Mouse (Mus musculus): ENCODE results near the gene Trit1. TPM values are rescaled to one million over a fixed set of nuclear protein-coding genes. Genes with fewer than 3 reads are reported as not detected.
"Not testable (repeated sequence)": the region's sequence is repeated elsewhere in the genome, so short reads cannot be mapped to it uniquely, and the experiment has no call there.

The Trit1 gene
- polyA plus RNA-seq, 1 experiment = 11.2 TPM

- TF ChIP-seq POLR2A (IDR thresholded peaks at IDR 0.05; ENCODE audit: low read depth, low read length) (no peak), CTCF (IDR thresholded peaks at IDR 0.05; ENCODE audit: borderline replicate concordance, insufficient read depth, low read length) (no peak)
- H3K4me3 ChIP-seq (ENCODE audit: insufficient read depth, low read length) = no peak overlapping the region
- no peak overlapping the region for H3K27ac ChIP-seq (ENCODE audit: insufficient read depth, low read length)
- H3K4me1 ChIP-seq (ENCODE audit: control insufficient read depth, insufficient read depth, low read length) = no peaks in the 10 kb centered on the region
These were observed 35.2 kb upstream of the Trit1 start for GRCm38 (mm10) chr4:122981238-122981637.

- no peaks in the 10 kb centered on the region for H3K4me1 ChIP-seq (ENCODE audit: control insufficient read depth, insufficient read depth, low read length)
- TF ChIP-seq POLR2A (IDR thresholded peaks at IDR 0.05; ENCODE audit: low read depth, low read length) (no peak), CTCF (IDR thresholded peaks at IDR 0.05; ENCODE audit: borderline replicate concordance, insufficient read depth, low read length) (no peak)
- H3K4me3 ChIP-seq (ENCODE audit: insufficient read depth, low read length) = no peak overlapping the region
- H3K27ac ChIP-seq (ENCODE audit: insufficient read depth, low read length) = no peak overlapping the region
These were observed 34.5 kb upstream of the Trit1 start for GRCm38 (mm10) chr4:122981930-122982329.

- no peak for TF ChIP-seq POLR2A (IDR thresholded peaks at IDR 0.05; ENCODE audit: low read depth, low read length)
- no peak for TF ChIP-seq CTCF (IDR thresholded peaks at IDR 0.05; ENCODE audit: borderline replicate concordance, insufficient read depth, low read length)
- Histone ChIP-seq H3K4me1 (ENCODE audit: control insufficient read depth, insufficient read depth, low read length) (no peaks in the 10 kb centered on the region), H3K27ac (ENCODE audit: insufficient read depth, low read length) (no peak overlapping the region), H3K4me3 (ENCODE audit: insufficient read depth, low read length) (no peak overlapping the region)
These were observed 33.9 kb upstream of the Trit1 start for GRCm38 (mm10) chr4:122982537-122982936.

- H3K27ac ChIP-seq (ENCODE audit: insufficient read depth, low read length) = no peak overlapping the region
- TF ChIP-seq CTCF (IDR thresholded peaks at IDR 0.05; ENCODE audit: borderline replicate concordance, insufficient read depth, low read length) = no peak
- no peak overlapping the region for H3K4me3 ChIP-seq (ENCODE audit: insufficient read depth, low read length)
- H3K4me1 ChIP-seq (ENCODE audit: control insufficient read depth, insufficient read depth, low read length) = no peaks in the 10 kb centered on the region
These were observed 32.7 kb upstream of the Trit1 start for GRCm38 (mm10) chr4:122983486-122984261.

GRCm38 (mm10) chr4:122985110-122985509 lies 31.3 kb upstream of the Trit1 start:
- Histone ChIP-seq H3K27ac (ENCODE audit: insufficient read depth, low read length) (no peak overlapping the region), H3K4me3 (ENCODE audit: insufficient read depth, low read length) (no peak overlapping the region), H3K4me1 (ENCODE audit: control insufficient read depth, insufficient read depth, low read length) (no peaks in the 10 kb centered on the region)
- TF ChIP-seq CTCF (IDR thresholded peaks at IDR 0.05; ENCODE audit: borderline replicate concordance, insufficient read depth, low read length) (no peak), POLR2A (IDR thresholded peaks at IDR 0.05; ENCODE audit: low read depth, low read length) (no peak)

GRCm38 (mm10) chr4:122987421-122987820 lies 29.0 kb upstream of the Trit1 start:
- TF ChIP-seq POLR2A (IDR thresholded peaks at IDR 0.05; ENCODE audit: low read depth, low read length) (no peak), CTCF (IDR thresholded peaks at IDR 0.05; ENCODE audit: borderline replicate concordance, insufficient read depth, low read length) (no peak)
- Histone ChIP-seq H3K27ac (ENCODE audit: insufficient read depth, low read length) (no peak overlapping the region), H3K4me1 (ENCODE audit: control insufficient read depth, insufficient read depth, low read length) (no peaks in the 10 kb centered on the region), H3K4me3 (ENCODE audit: insufficient read depth, low read length) (no peak overlapping the region)

GRCm38 (mm10) chr4:122988004-122988403 lies 28.4 kb upstream of the Trit1 start:
- H3K4me3 ChIP-seq (ENCODE audit: insufficient read depth, low read length); H3K4me1 ChIP-seq (ENCODE audit: control insufficient read depth, insufficient read depth, low read length); H3K27ac ChIP-seq (ENCODE audit: insufficient read depth, low read length): not testable (repeated sequence)

GRCm38 (mm10) chr4:122991177-122991576 lies 25.2 kb upstream of the Trit1 start:
- H3K27ac ChIP-seq (ENCODE audit: insufficient read depth, low read length) = peak overlapping the region; percentile 78; the same call in 1 of the 2 replicates
- no peak for TF ChIP-seq POLR2A (IDR thresholded peaks at IDR 0.05; ENCODE audit: low read depth, low read length)
- TF ChIP-seq CTCF (IDR thresholded peaks at IDR 0.05; ENCODE audit: borderline replicate concordance, insufficient read depth, low read length) = no peak
- no peak overlapping the region for H3K4me3 ChIP-seq (ENCODE audit: insufficient read depth, low read length)
- H3K4me1 ChIP-seq (ENCODE audit: control insufficient read depth, insufficient read depth, low read length) = no peaks in the 10 kb centered on the region

GRCm38 (mm10) chr4:122992276-122992675 lies 24.1 kb upstream of the Trit1 start:
- TF ChIP-seq POLR2A (IDR thresholded peaks at IDR 0.05; ENCODE audit: low read depth, low read length) (no peak), CTCF (IDR thresholded peaks at IDR 0.05; ENCODE audit: borderline replicate concordance, insufficient read depth, low read length) (no peak)
- Histone ChIP-seq H3K4me3 (ENCODE audit: insufficient read depth, low read length) (no peak overlapping the region), H3K4me1 (ENCODE audit: control insufficient read depth, insufficient read depth, low read length) (no peaks in the 10 kb centered on the region), H3K27ac (ENCODE audit: insufficient read depth, low read length) (no peak overlapping the region)

GRCm38 (mm10) chr4:122995404-122996220 lies 20.8 kb upstream of the Trit1 start, which contains the start of gene Mycl:
TSS of gene Mycl (plus strand) at chr4:122995652.
- Histone ChIP-seq H3K27ac (ENCODE audit: insufficient read depth, low read length) (no peak within 1 kb of the TSS), H3K4me3 (ENCODE audit: insufficient read depth, low read length) (peak within 1 kb of the TSS; percentile 56), H3K4me1 (ENCODE audit: control insufficient read depth, insufficient read depth, low read length) (no peaks in the 10 kb centered on the region)
- TF ChIP-seq CTCF (IDR thresholded peaks at IDR 0.05; ENCODE audit: borderline replicate concordance, insufficient read depth, low read length) = peak; percentile 91
- TF ChIP-seq POLR2A (IDR thresholded peaks at IDR 0.05; ENCODE audit: low read depth, low read length) = no peak

Measured in embryonic fibroblast, embryonic 13.5 days (primary cell).